Mouse (Mus musculus) MEL-GATA-1-ER (cell line): ENCODE data around the gene 4931409K22Rik.

ENCODE experiments used
- DNase-seq: peaks from one replicate; pipeline ENCODE4 v3.0.0-alpha.2; 2012; ENCODE audit warnings: low read depth; ENCODE audit errors: extremely low read depth

The 4931409K22Rik gene

GRCm38 (mm10) chr5:24541144-24541569, 15.5 kb downstream of the 4931409K22Rik start:
- no peak for DNase-seq

- DNase-seq, result peak; percentile 49
These were observed 16.0 kb downstream of the 4931409K22Rik start, which contains the start of gene Asb10 for GRCm38 (mm10) chr5:24540387-24541143. Asb10 (minus strand) TSS chr5:24540978.

GRCm38 (mm10) chr5:24539571-24540296, 16.9 kb downstream of the 4931409K22Rik start:
- no peak for DNase-seq

DNA sequence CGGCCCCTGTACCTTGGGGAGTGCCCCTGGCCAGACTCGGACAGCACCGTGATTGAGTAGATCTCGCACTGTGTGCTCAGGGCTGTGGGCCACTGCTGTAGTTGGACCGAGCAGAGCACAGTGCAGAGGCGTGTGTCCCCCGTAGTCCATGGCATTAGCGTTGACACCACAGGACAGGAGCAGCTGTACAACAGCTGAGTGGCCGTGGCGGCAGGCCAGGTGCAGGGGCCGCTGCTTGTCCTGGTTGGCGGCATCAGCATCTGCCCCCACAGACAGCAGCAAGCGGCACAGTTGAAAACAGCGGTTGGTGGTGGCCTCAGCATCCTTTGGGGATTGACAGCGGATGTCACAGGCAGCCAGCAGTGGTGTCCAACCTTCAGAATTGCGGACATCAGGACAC, 19.0 kb downstream of the 4931409K22Rik start:
- no peak for DNase-seq

DNA sequence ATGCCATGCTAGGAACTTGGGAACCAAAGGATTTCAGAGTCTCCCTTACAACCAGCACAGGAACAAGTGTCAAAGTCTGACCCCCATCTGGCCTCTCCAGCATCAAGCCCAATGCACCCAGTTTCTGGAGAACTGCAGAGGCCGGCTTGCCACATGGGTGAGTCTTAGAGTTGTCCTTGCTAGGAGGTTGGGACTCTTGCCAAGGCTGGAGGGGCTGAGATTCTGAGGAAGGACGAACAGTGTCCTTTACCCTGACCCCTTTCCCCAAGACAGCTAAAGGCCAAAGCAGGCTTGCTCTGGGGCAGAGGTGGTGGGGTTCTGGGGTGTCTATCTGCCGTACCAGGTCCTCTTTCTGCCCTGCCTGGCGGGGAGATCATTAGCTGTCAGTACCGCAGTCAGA, 20.1 kb downstream of the 4931409K22Rik start:
- no peak for DNase-seq

GRCm38 (mm10) chr5:24535731-24536130, 20.9 kb downstream of the 4931409K22Rik start:
- DNase-seq, result no peak

DNA sequence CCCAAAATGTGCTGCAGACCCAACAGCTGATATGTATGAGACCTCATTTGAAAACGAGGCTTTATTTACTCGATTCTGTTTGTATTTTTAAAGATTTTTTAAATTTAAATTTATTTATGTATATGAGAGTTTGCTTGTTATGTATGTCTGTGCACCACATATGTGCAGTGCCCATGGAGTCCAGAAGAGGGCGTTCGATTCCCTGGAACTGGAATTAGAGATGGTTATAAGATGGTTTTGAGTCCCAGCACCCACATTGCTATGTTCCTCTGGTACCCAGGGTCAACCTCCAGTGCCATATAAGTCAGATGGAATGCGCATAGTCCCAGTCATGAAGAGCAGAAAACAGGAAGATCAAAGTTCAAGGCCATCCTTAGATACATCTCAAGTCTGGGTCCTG, 22.3 kb downstream of the 4931409K22Rik start:
- no peak for DNase-seq

DNA sequence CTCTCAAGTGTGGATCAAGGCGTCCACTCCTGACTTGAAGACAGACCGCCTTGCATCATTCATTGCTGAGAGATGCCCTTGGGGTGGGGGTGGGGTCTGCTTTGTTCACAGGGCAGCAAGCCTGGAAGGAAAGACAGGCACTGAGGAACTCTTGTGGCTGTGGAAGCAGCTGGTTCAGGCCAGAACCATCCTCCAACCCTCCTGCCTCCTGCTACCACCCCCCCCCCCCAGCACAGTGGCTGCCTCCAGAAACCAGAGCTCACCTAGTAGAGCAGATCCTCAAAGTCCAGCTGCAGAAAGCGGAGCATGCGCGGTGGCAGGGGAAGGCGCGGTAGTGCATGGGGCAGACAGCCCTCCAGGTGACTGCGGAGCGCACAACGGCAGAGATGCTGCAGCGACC, 23.2 kb downstream of the 4931409K22Rik start:
- DNase-seq, result no peak

GRCm38 (mm10) chr5:24530042-24530689, 26.4 kb downstream of the 4931409K22Rik start:
- peak; percentile 60 for DNase-seq

DNA sequence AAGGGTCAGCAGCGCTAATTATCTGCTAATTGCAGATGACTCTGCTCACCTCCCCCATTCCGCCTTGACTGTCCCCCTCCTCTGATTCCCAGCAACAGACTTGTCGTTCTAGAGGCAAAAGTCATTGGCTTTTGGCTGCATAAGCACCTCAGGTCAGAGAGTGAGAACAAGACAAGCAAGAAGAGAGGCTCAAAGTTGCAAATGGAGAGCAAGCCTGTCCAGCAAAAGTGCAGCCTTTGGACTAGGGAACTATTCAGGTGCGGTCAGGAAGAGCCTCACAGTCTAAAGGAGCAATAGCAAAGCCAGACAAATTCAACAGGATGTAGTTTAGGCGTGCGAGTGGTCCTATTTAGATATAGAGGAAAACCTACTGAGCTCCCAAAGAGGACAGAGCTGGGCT, 28.8 kb downstream of the 4931409K22Rik start:
- no peak for DNase-seq

DNA sequence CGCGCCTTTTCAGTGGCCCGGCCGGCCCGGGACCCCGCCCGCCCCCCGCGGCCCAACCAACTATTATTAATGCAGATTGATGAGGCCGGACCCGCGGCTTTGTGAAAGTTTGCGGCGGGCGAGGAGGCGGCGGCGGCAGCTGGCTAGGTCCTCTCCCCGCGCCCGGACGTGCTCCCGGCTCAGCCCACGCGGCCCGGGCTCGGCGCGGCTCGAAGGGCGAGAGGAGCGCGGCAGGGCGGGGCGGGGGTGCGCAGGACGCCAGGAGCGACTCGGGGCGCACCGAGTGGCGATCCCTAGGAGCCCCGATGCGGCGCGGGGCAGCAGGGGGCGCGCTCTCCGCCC, 29.7 kb downstream of the 4931409K22Rik start, which contains the start of gene Gbx1:
Gene Gbx1, minus strand, starts transcription at position 314 of the 342 bp plus-strand sequence.
- no peak for DNase-seq

GRCm38 (mm10) chr5:24526190-24526888, 30.3 kb downstream of the 4931409K22Rik start:
- DNase-seq, result no peak

GRCm38 (mm10) chr5:24525360-24526189, 31.0 kb downstream of the 4931409K22Rik start:
- DNase-seq, result no peak

DNA sequence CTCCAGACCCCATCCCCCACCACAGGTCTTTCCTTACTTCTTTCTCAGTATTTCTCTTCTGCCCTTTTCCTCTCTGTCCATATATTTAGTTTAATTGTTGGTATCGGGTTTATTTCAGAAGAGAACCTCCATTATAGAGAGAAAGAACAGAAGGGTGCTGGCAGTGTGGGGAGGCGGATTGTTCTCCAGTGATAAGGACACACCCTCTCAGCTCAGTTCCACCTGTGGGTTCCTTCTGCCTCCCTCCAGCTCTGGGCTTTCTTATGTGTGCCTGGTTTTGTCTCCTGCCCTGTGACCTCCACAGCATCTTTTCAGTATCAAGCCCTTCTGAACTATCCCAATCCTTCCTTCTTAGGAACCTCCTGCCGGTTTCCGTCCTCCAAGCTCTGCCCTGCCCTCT, 32.1 kb downstream of the 4931409K22Rik start:
- DNase-seq, result no peak

GRCm38 (mm10) chr5:24523806-24524205, 32.8 kb downstream of the 4931409K22Rik start:
- DNase-seq, result no peak

DNA sequence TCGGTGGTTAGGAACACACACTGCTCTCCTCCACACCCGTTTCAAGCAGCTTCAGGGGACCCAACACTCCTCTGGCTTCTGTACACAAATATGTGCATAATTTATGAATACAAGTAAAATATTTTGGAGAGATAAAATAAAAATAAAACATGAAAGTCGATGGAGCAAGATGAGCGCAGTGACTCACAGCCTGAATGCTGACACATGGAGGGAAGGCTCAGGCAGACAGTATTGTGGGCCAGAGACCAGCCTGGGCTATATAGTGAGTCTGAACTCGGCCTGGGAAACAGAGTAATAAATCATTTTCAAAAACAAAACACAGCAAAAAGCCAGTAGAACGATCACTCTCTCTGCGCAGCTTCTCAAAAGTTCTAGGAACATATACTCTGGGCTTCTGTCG, 35.2 kb downstream of the 4931409K22Rik start:
- no peak for DNase-seq

- DNase-seq, result no peak
These were observed 44.3 kb downstream of the 4931409K22Rik start for GRCm38 (mm10) chr5:24512271-24512670.

DNA sequence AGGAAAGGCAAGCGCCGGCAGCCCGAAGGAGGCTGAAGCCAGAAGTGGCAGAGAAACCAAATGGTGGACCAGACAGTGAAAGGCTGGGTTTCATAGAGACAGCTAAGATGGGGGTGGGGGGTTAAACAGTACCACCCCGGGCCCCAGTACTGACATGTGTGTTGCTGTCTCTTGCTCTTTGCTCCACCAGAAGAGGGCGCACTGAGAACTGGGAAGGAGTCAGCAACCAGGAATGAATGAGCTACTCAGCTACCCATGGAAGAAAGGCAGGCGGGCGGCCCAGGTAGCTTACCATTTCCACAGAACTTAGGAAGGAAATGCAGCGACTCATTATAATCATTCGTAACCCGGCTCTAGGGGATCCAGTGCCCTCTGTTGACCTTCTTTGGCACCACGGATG, 46.0 kb downstream of the 4931409K22Rik start:
- no peak for DNase-seq

DNA sequence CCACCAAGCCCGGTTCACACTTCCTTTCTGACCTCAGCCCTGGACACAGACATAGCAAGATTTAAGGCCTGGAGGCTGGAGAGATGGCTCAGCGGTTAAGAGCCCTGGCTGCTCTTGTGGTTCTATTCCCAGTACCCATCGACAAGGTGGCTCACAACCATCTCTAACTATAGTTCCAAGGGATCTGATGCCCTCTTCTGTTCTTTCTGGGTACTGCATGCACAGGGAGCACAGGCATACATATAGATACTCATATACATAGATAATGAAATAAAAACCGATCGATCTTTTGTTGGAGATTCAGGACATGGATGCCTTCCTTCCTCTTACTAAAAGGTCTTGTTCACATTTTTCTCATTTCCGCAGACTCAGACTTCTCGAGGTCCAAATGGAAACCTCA, 48.2 kb downstream of the 4931409K22Rik start:
- DNase-seq, result no peak

DNA sequence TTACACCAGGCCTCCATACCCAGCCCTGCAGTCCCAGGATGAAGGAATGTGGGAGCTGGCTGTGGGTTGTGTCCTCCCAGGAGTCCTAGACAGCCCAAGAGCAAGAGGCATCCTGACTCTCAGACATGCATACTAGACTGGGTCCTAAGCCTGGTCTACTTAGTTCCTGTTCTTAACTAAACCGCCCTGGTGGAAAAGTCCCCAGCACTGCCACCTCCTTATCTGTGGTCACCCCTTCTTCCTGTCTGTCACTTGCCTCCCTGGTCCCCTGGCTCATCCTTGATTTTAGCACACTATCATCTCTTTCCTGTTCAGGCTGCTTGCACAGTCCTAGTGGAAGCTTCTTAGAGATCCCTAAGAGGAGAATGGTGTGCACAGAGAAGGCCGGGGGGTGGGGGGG, 51.1 kb downstream of the 4931409K22Rik start:
- DNase-seq, result peak; percentile 95

GRCm38 (mm10) chr5:24502786-24503185, 53.8 kb downstream of the 4931409K22Rik start:
- DNase-seq, result no peak
